In the genomic region with DNA sequence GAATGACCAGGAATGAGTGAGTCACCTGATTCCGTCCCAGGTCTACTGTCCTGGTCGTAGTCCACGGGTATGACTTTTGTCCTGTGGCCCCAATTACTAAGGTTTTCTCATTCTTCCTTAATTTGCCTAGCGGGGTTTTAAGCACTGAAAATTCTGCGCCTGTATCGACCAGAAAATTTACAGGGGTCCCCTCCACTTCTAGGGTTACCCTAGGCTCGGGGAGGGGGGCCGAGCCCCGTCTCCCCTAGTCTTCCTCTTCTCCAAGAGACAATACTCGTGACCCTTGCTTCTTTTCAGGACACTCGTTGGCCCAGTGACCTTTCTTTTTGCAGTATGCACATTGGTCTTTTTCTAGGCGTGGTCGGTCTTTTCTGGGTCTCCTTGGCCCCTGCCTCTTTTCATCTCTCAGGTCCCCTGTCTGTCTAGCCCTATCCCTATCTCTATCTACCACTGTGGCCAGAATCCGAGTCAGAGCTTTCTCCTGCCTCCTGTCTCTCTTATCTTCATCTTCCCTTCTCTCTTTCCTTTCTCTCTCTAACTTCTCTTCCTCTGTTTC, we compare ENCODE assay signal across 10 mouse cellular contexts.
A peak's percentile ranks its signal among the peaks of the same experiment; 100 is the strongest.
DNase-seq lines count a peak whose midpoint lies in the region; ATAC-seq and TF ChIP-seq lines count a peak whose summit lies in the region.
"Had no signal": no experiment of that assay in that cellular context is flagged by ENCODE, and none has a peak within 500 bp of the region (broad histone marks: within the 10 kb centered on the region; RNA-seq: fewer than 3 reads in every experiment).

No protein-coding gene starts in this region.

- peaks cover 43% of the 10 kb centered on the region for H3K27me3 ChIP-seq in hindbrain, embryonic 10.5 days (ENCODE audit: insufficient read depth, poor library complexity, severe bottlenecking)
- H3K27me3 ChIP-seq in hindbrain, embryonic 13.5 days = peaks cover 21% of the 10 kb centered on the region
- H3K27me3 ChIP-seq in thymus, adult 2 months (ENCODE audit: control insufficient read depth, insufficient read depth, low read length) = no peaks in the 10 kb centered on the region
- H3K27me3 ChIP-seq in stomach, postnatal 0 days (ENCODE audit: control insufficient read depth, insufficient read depth, low read length) = no peaks in the 10 kb centered on the region
- 0 out of 2 replicates have a peak, but pooled peaks cover 6% of the 10 kb centered on the region for H3K27me3 ChIP-seq in kidney, embryonic 14.5 days (ENCODE audit: control insufficient read depth, insufficient read depth, low read length)

- peaks cover 50% of the 10 kb centered on the region for H3K36me3 ChIP-seq in hindbrain, embryonic 10.5 days
- peaks cover 61% of the 10 kb centered on the region for H3K36me3 ChIP-seq in hindbrain, embryonic 13.5 days
- no peaks in the 10 kb centered on the region for H3K36me3 ChIP-seq in thymus, adult 2 months (ENCODE audit: control insufficient read depth, insufficient read depth, low read length)
- H3K36me3 ChIP-seq in stomach, postnatal 0 days (ENCODE audit: control insufficient read depth, insufficient read depth, low read length) = peaks cover 3% of the 10 kb centered on the region; the same call in 1 of the 2 replicates
- H3K36me3 ChIP-seq in kidney, embryonic 14.5 days (ENCODE audit: control insufficient read depth, insufficient read depth, low read length) = 0 out of 2 replicates have a peak, but pooled peaks cover 4% of the 10 kb centered on the region

- no peak overlapping the region for H3K4me3 ChIP-seq in hindbrain, embryonic 10.5 days
- H3K4me3 ChIP-seq in hindbrain, embryonic 13.5 days = no peak overlapping the region
- no peak overlapping the region for H3K4me3 ChIP-seq in thymus, adult 2 months (ENCODE audit: control insufficient read depth, insufficient read depth, low read length)
- H3K4me3 ChIP-seq in stomach, postnatal 0 days (ENCODE audit: low read depth, low read length) = no peak overlapping the region
- no peak overlapping the region for H3K4me3 ChIP-seq in kidney, embryonic 14.5 days (ENCODE audit: low read length)

- peak; percentile 5 for DNase-seq in hindbrain, embryonic 10.5 days (ENCODE audit: low spot score)
- peak; percentile 2 for DNase-seq in thymus, adult 2 months
- DNase-seq in thymus, postnatal 14 days = no peak
- DNase-seq in gastrocnemius, postnatal 4 days (ENCODE audit: low spot score in 2 of 2) = peak; percentile 7 to 21
- peak; percentile 20 for DNase-seq in stomach, postnatal 0 days (ENCODE audit: low spot score)
- DNase-seq in cerebellum, postnatal 10 days = no peak
- DNase-seq: layer of hippocampus, adult 9-11 months; right cerebral cortex, postnatal 4 days had no signal

- no peak for TF ChIP-seq POLR2A in thymus, adult 2 months (IDR thresholded peaks at IDR 0.05; ENCODE audit: control insufficient read depth, extremely low read depth, insufficient read depth, low read length, poor library complexity)

- H3K9ac ChIP-seq in hindbrain, embryonic 13.5 days = no peak overlapping the region
- H3K9ac ChIP-seq in stomach, postnatal 0 days (ENCODE audit: low read length) = no peak overlapping the region
- no peak overlapping the region for H3K9ac ChIP-seq in kidney, embryonic 14.5 days (ENCODE audit: low read depth, low read length)

- H3K4me2 ChIP-seq in hindbrain, embryonic 13.5 days = no peak overlapping the region
- H3K4me2 ChIP-seq in stomach, postnatal 0 days (replicated peaks; ENCODE audit: low read depth) = no peak overlapping the region
- no peak overlapping the region for H3K4me2 ChIP-seq in kidney, embryonic 14.5 days (replicated peaks; ENCODE audit: low read depth, low read length)

- no peak for ATAC-seq in hindbrain, embryonic 13.5 days (ENCODE audit: low FRiP score)
- ATAC-seq in stomach, postnatal 0 days (ENCODE audit: low FRiP score, low TSS enrichment) = peak; percentile 24; the same call in 1 of the 2 replicates
- no peak for ATAC-seq in kidney, embryonic 14.5 days (ENCODE audit: low FRiP score, low TSS enrichment)

- peaks cover 82% of the 10 kb centered on the region for H3K9me3 ChIP-seq in hindbrain, embryonic 10.5 days
- H3K9me3 ChIP-seq in hindbrain, embryonic 13.5 days = peaks cover 75% of the 10 kb centered on the region
- H3K9me3 ChIP-seq in stomach, postnatal 0 days (ENCODE audit: control insufficient read depth, low read length) = peaks cover 64% of the 10 kb centered on the region
- peaks cover 71% of the 10 kb centered on the region for H3K9me3 ChIP-seq in kidney, embryonic 14.5 days (ENCODE audit: control insufficient read depth, low read length)

- H3K27ac ChIP-seq in hindbrain, embryonic 10.5 days = no peak overlapping the region
- H3K27ac ChIP-seq in hindbrain, embryonic 13.5 days = no peak overlapping the region
- no peak overlapping the region for H3K27ac ChIP-seq in thymus, adult 2 months (ENCODE audit: control insufficient read depth, insufficient read depth, low read length)
- no peak overlapping the region for H3K27ac ChIP-seq in stomach, postnatal 0 days (replicated peaks)
- H3K27ac ChIP-seq in kidney, embryonic 14.5 days (ENCODE audit: low read depth, low read length) = no peak overlapping the region

- 70% methylated on average over 14 of the region's 14 CpGs for WGBS in hindbrain, embryonic 10.5 days
- WGBS in hindbrain, embryonic 13.5 days = 67% methylated on average over 14 of the region's 14 CpGs
- WGBS in thymus, adult 2 months = 73% methylated on average over 14 of the region's 14 CpGs
- WGBS in stomach, postnatal 0 days = 71% methylated on average over 14 of the region's 14 CpGs
- 73% methylated on average over 14 of the region's 14 CpGs for WGBS in kidney, embryonic 14.5 days

- no peaks in the 10 kb centered on the region for H3K4me1 ChIP-seq in hindbrain, embryonic 10.5 days (replicated peaks)
- no peaks in the 10 kb centered on the region for H3K4me1 ChIP-seq in hindbrain, embryonic 13.5 days (replicated peaks)
- no peaks in the 10 kb centered on the region for H3K4me1 ChIP-seq in thymus, adult 2 months (replicated peaks; ENCODE audit: control insufficient read depth, insufficient read depth, low read length)
- H3K4me1 ChIP-seq in stomach, postnatal 0 days (replicated peaks; ENCODE audit: control insufficient read depth, insufficient read depth) = no peaks in the 10 kb centered on the region
- H3K4me1 ChIP-seq in kidney, embryonic 14.5 days (ENCODE audit: control insufficient read depth, insufficient read depth, low read length) = no peaks in the 10 kb centered on the region

- TF ChIP-seq CTCF in thymus, adult 2 months (IDR thresholded peaks at IDR 0.05; ENCODE audit: borderline replicate concordance, control insufficient read depth, extremely low read depth, insufficient read depth, low read length, poor library complexity) = no peak
- TF ChIP-seq CTCF in stomach, postnatal 0 days (IDR thresholded peaks at IDR 0.05; ENCODE audit: low read depth) = no peak

- no peak for TF ChIP-seq EP300 in stomach, postnatal 0 days (optimal IDR thresholded peaks at IDR 0.05)

Comparison
In these comparisons a context has a peak if more than half of its experiments do, and no peak if none do; other contexts are left out.
1. DNase-seq: peak in hindbrain, embryonic 10.5 days (single experiment), thymus, adult 2 months (single experiment), gastrocnemius, postnatal 4 days (2 of 2) and stomach, postnatal 0 days (single experiment); none in thymus, postnatal 14 days (single experiment) and cerebellum, postnatal 10 days (0 of 2).